Mouse (Mus musculus): Measurements from ENCODE around the gene Cdh1. TPM values are rescaled to one million over a fixed set of nuclear protein-coding genes. Genes with fewer than 3 reads are reported as not detected.

The Cdh1 gene
- polyA plus RNA-seq, 1 experiment from 2014 or later: 4.6 TPM

- Histone ChIP-seq H3K27me3 (replicated peaks; ENCODE audit: control insufficient read depth, insufficient read depth, low read length) (no peaks in the 10 kb centered on the region), H3K27ac (ENCODE audit: low read depth, low read length) (no peak overlapping the region), H3K36me3 (ENCODE audit: control insufficient read depth, insufficient read depth, low read length) (no peaks in the 10 kb centered on the region), H3K4me1 (ENCODE audit: control insufficient read depth, insufficient read depth, low read depth, low read length) (no peaks in the 10 kb centered on the region), H3K9me3 (ENCODE audit: control insufficient read depth, low read length) (no peaks in the 10 kb centered on the region), H3K4me2 (ENCODE audit: low read length) (no peak overlapping the region), H3K4me3 (ENCODE audit: low read length) (no peak overlapping the region), H3K9ac (ENCODE audit: low read depth, low read length) (no peak overlapping the region)
- WGBS: 94% methylated on average over 7 of the region's 7 CpGs
- ATAC-seq: no peak
These were observed 37.1 kb downstream of the Cdh1 start for GRCm38 (mm10) chr8:106640212-106640611.

- Histone ChIP-seq H3K36me3 (ENCODE audit: control insufficient read depth, insufficient read depth, low read length) (no peaks in the 10 kb centered on the region), H3K4me3 (ENCODE audit: low read length) (no peak overlapping the region), H3K27ac (ENCODE audit: low read depth, low read length) (no peak overlapping the region), H3K9me3 (ENCODE audit: control insufficient read depth, low read length) (no peaks in the 10 kb centered on the region), H3K27me3 (replicated peaks; ENCODE audit: control insufficient read depth, insufficient read depth, low read length) (no peaks in the 10 kb centered on the region), H3K4me1 (ENCODE audit: control insufficient read depth, insufficient read depth, low read depth, low read length) (no peaks in the 10 kb centered on the region), H3K9ac (ENCODE audit: low read depth, low read length) (no peak overlapping the region), H3K4me2 (ENCODE audit: low read length) (no peak overlapping the region)
- no peak for ATAC-seq
- 90% methylated on average over 5 of the region's 5 CpGs for WGBS
These were observed 37.8 kb downstream of the Cdh1 start for GRCm38 (mm10) chr8:106640921-106641320.

GRCm38 (mm10) chr8:106642172-106642571, 39.0 kb downstream of the Cdh1 start:
- 27% methylated on average over 2 of the region's 2 CpGs for WGBS
- Histone ChIP-seq H3K9ac (ENCODE audit: low read depth, low read length) (no peak overlapping the region), H3K4me2 (ENCODE audit: low read length) (no peak overlapping the region), H3K27ac (ENCODE audit: low read depth, low read length) (no peak overlapping the region), H3K4me3 (ENCODE audit: low read length) (no peak overlapping the region), H3K27me3 (replicated peaks; ENCODE audit: control insufficient read depth, insufficient read depth, low read length) (no peaks in the 10 kb centered on the region), H3K4me1 (ENCODE audit: control insufficient read depth, insufficient read depth, low read depth, low read length) (no peaks in the 10 kb centered on the region), H3K9me3 (ENCODE audit: control insufficient read depth, low read length) (no peaks in the 10 kb centered on the region), H3K36me3 (ENCODE audit: control insufficient read depth, insufficient read depth, low read length) (no peaks in the 10 kb centered on the region)
- ATAC-seq: no peak

- no peaks in the 10 kb centered on the region for H3K36me3 ChIP-seq (ENCODE audit: control insufficient read depth, insufficient read depth, low read length)
- H3K9me3 ChIP-seq (ENCODE audit: control insufficient read depth, low read length): no peaks in the 10 kb centered on the region
- H3K4me2 ChIP-seq (ENCODE audit: low read length): no peak overlapping the region
- no peak overlapping the region for H3K4me3 ChIP-seq (ENCODE audit: low read length)
- no peak for ATAC-seq
- WGBS: 96% methylated on average over 4 of the region's 4 CpGs
- no peak overlapping the region for H3K9ac ChIP-seq (ENCODE audit: low read depth, low read length)
- no peaks in the 10 kb centered on the region for H3K27me3 ChIP-seq (replicated peaks; ENCODE audit: control insufficient read depth, insufficient read depth, low read length)
- no peak overlapping the region for H3K27ac ChIP-seq (ENCODE audit: low read depth, low read length)
- no peaks in the 10 kb centered on the region for H3K4me1 ChIP-seq (ENCODE audit: control insufficient read depth, insufficient read depth, low read depth, low read length)
These were observed 39.9 kb downstream of the Cdh1 start for GRCm38 (mm10) chr8:106643100-106643499.

- no peaks in the 10 kb centered on the region for H3K27me3 ChIP-seq (replicated peaks; ENCODE audit: control insufficient read depth, insufficient read depth, low read length)
- no peak for ATAC-seq
- no peaks in the 10 kb centered on the region for H3K9me3 ChIP-seq (ENCODE audit: control insufficient read depth, low read length)
- H3K27ac ChIP-seq (ENCODE audit: low read depth, low read length): no peak overlapping the region
- H3K4me2 ChIP-seq (ENCODE audit: low read length): no peak overlapping the region
- no peaks in the 10 kb centered on the region for H3K36me3 ChIP-seq (ENCODE audit: control insufficient read depth, insufficient read depth, low read length)
- no peak overlapping the region for H3K4me3 ChIP-seq (ENCODE audit: low read length)
- WGBS: 82% methylated on average over 3 of the region's 3 CpGs
- H3K4me1 ChIP-seq (ENCODE audit: control insufficient read depth, insufficient read depth, low read depth, low read length): no peaks in the 10 kb centered on the region
- no peak overlapping the region for H3K9ac ChIP-seq (ENCODE audit: low read depth, low read length)
These were observed 41.8 kb downstream of the Cdh1 start for GRCm38 (mm10) chr8:106644957-106645356.

GRCm38 (mm10) chr8:106646153-106646552, 43.0 kb downstream of the Cdh1 start:
- WGBS: 93% methylated on average over 2 of the region's 2 CpGs
- no peak for ATAC-seq
- Histone ChIP-seq H3K4me3 (ENCODE audit: low read length) (no peak overlapping the region), H3K9ac (ENCODE audit: low read depth, low read length) (no peak overlapping the region), H3K27me3 (replicated peaks; ENCODE audit: control insufficient read depth, insufficient read depth, low read length) (no peaks in the 10 kb centered on the region), H3K4me2 (ENCODE audit: low read length) (no peak overlapping the region), H3K9me3 (ENCODE audit: control insufficient read depth, low read length) (no peaks in the 10 kb centered on the region), H3K36me3 (ENCODE audit: control insufficient read depth, insufficient read depth, low read length) (no peaks in the 10 kb centered on the region), H3K27ac (ENCODE audit: low read depth, low read length) (no peak overlapping the region), H3K4me1 (ENCODE audit: control insufficient read depth, insufficient read depth, low read depth, low read length) (no peaks in the 10 kb centered on the region)

- Histone ChIP-seq H3K9me3 (ENCODE audit: control insufficient read depth, low read length) (no peaks in the 10 kb centered on the region), H3K27ac (ENCODE audit: low read depth, low read length) (no peak overlapping the region), H3K4me3 (ENCODE audit: low read length) (no peak overlapping the region), H3K4me1 (ENCODE audit: control insufficient read depth, insufficient read depth, low read depth, low read length) (no peaks in the 10 kb centered on the region), H3K27me3 (replicated peaks; ENCODE audit: control insufficient read depth, insufficient read depth, low read length) (no peaks in the 10 kb centered on the region), H3K4me2 (ENCODE audit: low read length) (no peak overlapping the region), H3K9ac (ENCODE audit: low read depth, low read length) (no peak overlapping the region), H3K36me3 (ENCODE audit: control insufficient read depth, insufficient read depth, low read length) (no peaks in the 10 kb centered on the region)
- ATAC-seq: no peak
- WGBS: 91% methylated on average over 5 of the region's 5 CpGs
These were observed 43.6 kb downstream of the Cdh1 start for GRCm38 (mm10) chr8:106646731-106647130.

GRCm38 (mm10) chr8:106647387-106647786, 44.2 kb downstream of the Cdh1 start:
- Histone ChIP-seq H3K4me2 (ENCODE audit: low read length) (no peak overlapping the region), H3K9me3 (ENCODE audit: control insufficient read depth, low read length) (no peaks in the 10 kb centered on the region), H3K9ac (ENCODE audit: low read depth, low read length) (no peak overlapping the region), H3K4me1 (ENCODE audit: control insufficient read depth, insufficient read depth, low read depth, low read length) (no peaks in the 10 kb centered on the region), H3K27ac (ENCODE audit: low read depth, low read length) (no peak overlapping the region), H3K36me3 (ENCODE audit: control insufficient read depth, insufficient read depth, low read length) (no peaks in the 10 kb centered on the region), H3K4me3 (ENCODE audit: low read length) (no peak overlapping the region), H3K27me3 (replicated peaks; ENCODE audit: control insufficient read depth, insufficient read depth, low read length) (no peaks in the 10 kb centered on the region)
- ATAC-seq: no peak
- WGBS: 38% methylated on average over 2 of the region's 2 CpGs

GRCm38 (mm10) chr8:106648421-106648820, 45.3 kb downstream of the Cdh1 start:
- H3K9ac ChIP-seq (ENCODE audit: low read depth, low read length): no peak overlapping the region
- H3K27ac ChIP-seq (ENCODE audit: low read depth, low read length): no peak overlapping the region
- no peak for ATAC-seq
- no peak overlapping the region for H3K4me3 ChIP-seq (ENCODE audit: low read length)
- no peaks in the 10 kb centered on the region for H3K9me3 ChIP-seq (ENCODE audit: control insufficient read depth, low read length)
- H3K27me3 ChIP-seq (replicated peaks; ENCODE audit: control insufficient read depth, insufficient read depth, low read length): no peaks in the 10 kb centered on the region
- H3K4me1 ChIP-seq (ENCODE audit: control insufficient read depth, insufficient read depth, low read depth, low read length): no peaks in the 10 kb centered on the region
- H3K4me2 ChIP-seq (ENCODE audit: low read length): no peak overlapping the region
- no peaks in the 10 kb centered on the region for H3K36me3 ChIP-seq (ENCODE audit: control insufficient read depth, insufficient read depth, low read length)
- WGBS: 93% methylated on average over 8 of the region's 8 CpGs

GRCm38 (mm10) chr8:106651994-106652393, 48.8 kb downstream of the Cdh1 start:
- no peaks in the 10 kb centered on the region for H3K9me3 ChIP-seq (ENCODE audit: control insufficient read depth, low read length)
- no peaks in the 10 kb centered on the region for H3K4me1 ChIP-seq (ENCODE audit: control insufficient read depth, insufficient read depth, low read depth, low read length)
- H3K36me3 ChIP-seq (ENCODE audit: control insufficient read depth, insufficient read depth, low read length): no peaks in the 10 kb centered on the region
- no peak overlapping the region for H3K9ac ChIP-seq (ENCODE audit: low read depth, low read length)
- H3K27me3 ChIP-seq (replicated peaks; ENCODE audit: control insufficient read depth, insufficient read depth, low read length): no peaks in the 10 kb centered on the region
- WGBS: 88% methylated on average over 3 of the region's 3 CpGs
- H3K27ac ChIP-seq (ENCODE audit: low read depth, low read length): no peak overlapping the region
- H3K4me2 ChIP-seq (ENCODE audit: low read length): no peak overlapping the region
- no peak overlapping the region for H3K4me3 ChIP-seq (ENCODE audit: low read length)
- no peak for ATAC-seq

All from hindbrain, embryonic 16.5 days (tissue).